Mouse (Mus musculus) retina, postnatal 1 day (tissue): ENCODE data around the gene Sucnr1.
"Not testable (repeated sequence)": the region's sequence is repeated elsewhere in the genome, so short reads cannot be mapped to it uniquely, and the experiment has no call there.

Source experiments
- DNase-seq: peaks from one replicate; pipeline ENCODE4 v3.0.0-alpha.2; 2012

Sucnr1 gene

DNA sequence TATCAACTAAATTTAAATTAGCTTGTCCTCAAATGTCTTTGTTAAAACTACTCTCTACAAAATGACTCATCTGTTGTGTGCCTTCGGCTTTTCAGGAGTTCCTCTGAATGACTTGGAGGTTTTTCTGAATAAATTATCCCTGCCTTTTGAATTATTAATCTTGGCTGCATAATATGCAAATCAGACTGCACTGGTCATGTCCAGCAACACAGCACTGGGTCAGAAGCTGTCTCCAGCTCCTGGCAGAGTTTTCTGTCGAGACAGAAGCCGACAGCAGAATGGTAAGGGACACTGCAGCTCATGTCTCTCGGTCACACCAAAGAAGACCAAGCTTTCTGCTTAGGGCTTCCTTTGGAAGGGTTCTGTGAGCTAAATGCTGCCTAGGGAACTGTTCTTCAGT is at the start of gene Sucnr1:
Gene Sucnr1, plus strand, starts transcription at position 222 of the 400 bp plus-strand sequence.
- DNase-seq = peak; percentile 5

DNA sequence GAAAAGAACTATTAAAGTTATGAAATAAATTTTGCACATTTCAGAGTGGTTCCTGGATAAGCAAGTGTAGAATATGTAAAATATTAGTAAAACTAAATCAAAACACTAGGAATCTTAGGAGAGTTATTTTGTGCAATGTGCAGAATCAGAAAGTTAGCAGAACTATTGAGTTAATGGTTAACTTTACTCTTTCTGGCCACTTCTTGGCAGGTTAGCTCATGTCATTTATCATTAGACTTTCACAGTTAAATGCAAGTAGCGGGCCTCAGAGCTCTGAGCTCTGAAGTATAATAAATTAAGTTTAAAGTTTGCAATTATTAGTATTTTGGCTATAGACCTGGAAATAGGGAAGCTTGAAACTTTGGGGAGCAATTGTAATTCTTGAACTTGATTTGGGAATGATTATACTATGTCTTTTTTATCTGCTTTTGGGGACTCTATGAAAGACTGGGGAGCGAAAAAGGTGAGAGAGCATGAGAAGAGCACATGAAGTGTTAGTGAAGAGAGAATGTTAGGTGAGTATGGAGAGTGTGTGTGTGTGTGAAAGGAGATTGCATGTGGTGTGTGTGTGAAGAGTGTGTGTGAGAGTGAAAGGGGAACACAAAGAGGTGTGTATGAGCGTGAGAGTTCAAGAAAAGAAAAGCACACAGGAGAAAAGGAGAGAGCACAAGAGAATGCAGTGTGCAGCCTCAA is 35.3 kb upstream of the Sucnr1 start:
- no peak for DNase-seq

DNA sequence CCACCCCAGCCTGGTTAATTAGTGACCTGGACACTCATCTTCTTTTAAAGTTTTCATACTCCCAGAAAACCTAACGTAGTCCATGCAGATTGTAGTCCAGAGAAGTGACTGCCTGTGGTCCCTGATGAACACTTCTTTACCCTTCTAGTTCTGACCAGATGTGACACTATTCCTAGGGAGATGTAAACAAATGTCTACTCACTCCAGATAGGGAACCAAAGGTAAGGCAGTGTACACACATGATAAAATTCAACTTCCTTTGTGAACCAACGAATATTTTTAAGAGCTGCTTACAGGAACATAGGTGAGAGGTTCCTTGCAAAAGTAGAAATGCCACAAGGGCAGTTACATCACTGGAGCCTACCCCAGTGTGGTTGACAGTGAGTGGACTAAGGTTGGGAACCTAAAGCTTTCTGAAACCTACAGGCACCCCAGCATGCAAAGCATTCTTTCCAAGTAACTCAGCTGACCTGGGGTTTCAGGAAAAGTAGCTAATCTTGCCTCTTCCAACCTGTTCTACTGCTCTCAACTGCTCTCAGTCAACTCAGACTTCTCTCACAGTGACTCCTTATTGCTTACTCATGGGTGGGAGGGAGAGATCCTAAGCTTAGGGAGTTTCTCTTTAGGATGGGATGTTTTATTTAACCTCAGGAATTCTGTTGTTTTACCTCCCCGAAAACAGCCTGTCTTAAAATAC is 28.3 kb upstream of the Sucnr1 start:
- no peak for DNase-seq

DNA sequence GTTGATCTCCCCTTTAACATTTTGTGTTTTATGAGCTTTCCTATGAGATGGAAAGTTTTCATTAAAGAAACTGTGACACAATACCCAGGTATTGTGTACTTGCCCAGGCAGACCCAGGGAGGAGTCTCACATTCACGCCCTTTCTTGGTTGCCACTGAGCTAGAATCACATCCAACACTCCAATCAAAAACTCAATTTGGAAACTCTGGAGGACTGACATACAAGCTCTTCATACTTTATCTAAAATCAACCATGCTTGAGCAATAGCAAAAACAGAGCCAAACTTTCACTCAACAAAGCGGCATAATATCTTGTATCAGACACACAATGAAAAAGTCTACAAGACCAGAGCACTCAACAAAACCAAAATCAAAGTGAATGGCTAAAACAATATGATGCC is 27.7 kb upstream of the Sucnr1 start:
- DNase-seq = no peak

DNA sequence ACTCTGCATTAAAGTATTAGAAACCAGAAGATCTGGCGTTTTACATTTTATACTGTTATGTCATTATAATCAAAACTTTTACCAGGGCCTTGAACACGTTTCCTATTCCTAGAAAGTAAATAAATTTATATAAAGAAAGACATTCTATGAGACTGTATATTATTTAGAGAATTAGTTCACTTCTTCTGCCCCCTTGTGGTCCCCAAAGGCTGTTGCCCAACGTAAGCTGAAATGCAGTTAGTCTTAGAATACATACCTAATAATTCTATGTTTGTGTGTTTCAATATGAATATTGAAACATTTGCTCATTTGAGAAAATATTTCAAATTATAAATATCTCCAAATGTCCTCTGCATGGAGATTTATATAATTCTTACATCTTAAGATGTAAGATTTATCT is 25.2 kb upstream of the Sucnr1 start:
- peak; percentile 20 for DNase-seq

DNA sequence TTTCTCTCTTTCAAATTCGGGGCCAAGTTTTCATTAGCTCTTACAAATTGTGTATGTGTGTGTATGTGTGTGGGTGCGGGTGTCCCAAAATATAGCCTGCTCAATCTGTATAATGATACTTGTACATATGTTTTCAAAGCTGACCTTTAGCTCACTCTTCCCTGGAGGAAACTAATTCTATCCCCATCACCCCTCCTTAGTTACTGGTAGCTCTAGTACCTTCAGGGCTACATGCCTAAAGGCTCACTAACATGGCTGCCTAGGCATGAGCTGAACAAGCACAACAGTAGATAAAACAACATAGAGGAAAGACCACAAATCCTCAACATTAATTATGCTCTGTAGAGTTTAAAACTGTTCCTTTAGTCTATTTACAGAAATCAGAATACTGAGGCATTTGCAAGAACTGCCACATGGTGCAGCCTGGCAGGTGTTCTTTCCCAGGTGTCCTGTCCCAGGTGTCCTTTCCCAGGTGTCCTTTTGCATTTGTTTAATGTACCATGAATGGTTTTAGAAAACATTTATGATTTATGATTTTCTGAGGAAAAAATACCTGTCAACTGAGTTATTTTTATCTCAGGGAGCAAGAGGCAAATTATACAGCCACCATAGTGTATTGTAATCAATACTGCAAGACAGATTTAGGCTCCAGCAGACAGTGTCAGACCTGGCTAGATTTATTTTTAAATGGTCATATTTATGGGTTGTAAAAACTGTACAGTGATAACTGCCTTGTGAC is 24.4 kb upstream of the Sucnr1 start:
- no peak for DNase-seq

DNA sequence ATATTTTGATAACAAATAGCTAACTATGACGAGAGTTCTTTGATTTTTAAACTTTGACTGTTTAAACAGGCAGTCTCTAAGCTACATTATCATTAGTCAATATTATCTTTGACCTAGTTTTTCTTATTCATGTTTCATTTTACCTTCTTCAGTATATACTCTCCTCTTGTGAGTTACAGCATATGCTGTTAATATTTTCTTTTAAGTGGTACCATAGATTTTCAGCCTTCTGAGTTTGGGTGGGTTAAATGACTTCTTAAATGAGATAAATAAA is 23.9 kb upstream of the Sucnr1 start:
- DNase-seq = no peak

DNA sequence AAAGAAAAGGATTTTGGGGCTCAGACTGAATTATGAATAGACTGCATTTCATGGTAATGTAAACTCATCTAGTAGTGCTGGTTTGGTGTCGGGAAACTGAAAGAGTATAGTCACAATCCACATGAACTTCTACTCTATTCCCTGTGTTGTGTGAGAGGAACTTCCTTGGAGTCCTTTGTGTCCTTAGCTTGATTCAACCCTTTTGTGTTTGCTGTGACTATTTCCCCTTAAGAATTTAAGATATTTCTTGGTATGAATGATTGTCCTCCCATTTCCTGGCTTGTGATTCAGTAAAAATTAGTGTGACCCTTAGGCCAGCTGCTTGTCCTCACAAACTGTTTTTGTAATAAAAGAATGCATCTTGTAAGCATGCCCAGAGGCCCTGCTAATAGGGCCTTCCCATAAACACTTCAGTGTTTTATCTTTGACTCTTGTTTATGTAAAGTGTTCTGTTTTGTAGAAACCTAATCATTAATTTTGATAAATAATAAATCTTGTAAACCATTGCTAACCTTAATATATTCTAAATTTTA is 2.7 kb upstream of the Sucnr1 start:
- DNase-seq = no peak

DNA sequence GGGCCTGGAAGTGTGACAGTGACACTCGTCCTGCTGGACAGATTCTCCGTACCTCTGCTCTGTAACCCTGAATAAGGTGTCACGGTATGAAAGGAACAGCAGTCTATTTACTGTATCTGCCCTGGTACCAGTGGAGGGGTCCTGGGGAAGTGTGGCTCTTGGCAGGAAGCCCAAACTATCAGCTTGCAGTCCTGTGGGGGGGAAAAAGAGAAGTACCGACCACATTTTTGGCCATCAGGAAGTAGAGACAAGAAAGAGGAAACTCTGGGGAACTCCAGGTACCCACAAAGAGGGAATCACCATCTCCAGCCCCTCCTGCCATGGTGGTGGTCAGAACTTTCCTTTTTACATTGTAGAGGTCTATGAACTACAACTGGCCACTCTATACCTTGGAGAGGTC is 1.1 kb upstream of the Sucnr1 start:
- no peak for DNase-seq

DNA sequence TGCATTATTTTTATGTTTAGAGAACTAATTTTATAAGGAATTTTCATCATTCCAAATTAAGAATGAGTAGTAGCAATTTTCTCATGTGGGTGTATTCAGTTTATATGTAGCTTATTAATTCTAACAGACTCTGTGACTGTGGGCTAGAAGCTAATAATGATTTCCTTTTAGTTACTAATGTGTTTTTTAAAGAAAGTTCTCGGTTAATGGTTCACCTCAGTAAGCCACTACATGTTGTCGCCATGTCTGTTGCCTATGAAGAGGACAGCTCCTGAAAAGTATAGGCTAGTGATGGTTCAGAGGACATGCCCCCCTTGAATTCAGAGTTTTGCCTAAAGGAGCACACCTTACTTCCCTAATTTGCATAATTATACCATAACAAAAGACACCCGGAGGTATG is 1.1 kb downstream of the Sucnr1 start:
- DNase-seq = no peak

DNA sequence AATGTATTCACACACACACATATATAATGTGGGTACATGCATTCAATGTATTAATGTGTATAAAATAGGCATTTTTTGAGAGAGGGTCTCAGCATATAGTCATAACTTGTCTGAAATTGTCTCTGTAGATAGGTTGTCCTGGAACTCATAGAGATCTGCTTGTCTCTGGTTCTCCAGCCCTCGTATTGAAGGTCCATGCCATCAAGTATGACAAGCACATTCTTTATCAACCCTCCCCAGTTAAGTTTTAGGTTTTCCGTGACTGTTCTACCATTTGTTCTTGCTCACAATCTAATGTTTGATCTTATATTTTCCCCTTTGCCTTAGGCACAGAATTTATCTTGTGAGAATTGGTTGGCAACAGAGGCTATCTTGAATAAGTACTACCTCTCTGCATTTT is 4.1 kb downstream of the Sucnr1 start:
- DNase-seq = no peak

DNA sequence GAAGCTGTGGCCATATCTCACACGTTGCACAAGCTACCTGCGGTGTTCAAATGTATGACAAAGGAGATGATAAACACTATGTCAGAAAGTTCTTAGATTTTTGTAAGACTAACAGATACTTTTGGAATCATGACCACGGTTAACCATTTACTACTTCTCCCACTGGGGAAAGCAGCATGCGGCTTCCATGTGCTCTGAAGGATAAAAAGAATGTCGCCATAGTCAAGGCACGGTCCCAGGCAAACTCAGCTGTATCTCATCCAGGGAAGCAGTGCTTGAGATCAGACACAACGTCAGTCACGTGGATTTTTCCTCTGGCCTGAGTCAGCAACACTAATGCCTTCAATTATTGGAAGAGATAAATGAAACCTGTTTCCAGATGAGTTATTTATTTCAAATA is 9.7 kb downstream of the Sucnr1 start:
- no peak for DNase-seq

DNA sequence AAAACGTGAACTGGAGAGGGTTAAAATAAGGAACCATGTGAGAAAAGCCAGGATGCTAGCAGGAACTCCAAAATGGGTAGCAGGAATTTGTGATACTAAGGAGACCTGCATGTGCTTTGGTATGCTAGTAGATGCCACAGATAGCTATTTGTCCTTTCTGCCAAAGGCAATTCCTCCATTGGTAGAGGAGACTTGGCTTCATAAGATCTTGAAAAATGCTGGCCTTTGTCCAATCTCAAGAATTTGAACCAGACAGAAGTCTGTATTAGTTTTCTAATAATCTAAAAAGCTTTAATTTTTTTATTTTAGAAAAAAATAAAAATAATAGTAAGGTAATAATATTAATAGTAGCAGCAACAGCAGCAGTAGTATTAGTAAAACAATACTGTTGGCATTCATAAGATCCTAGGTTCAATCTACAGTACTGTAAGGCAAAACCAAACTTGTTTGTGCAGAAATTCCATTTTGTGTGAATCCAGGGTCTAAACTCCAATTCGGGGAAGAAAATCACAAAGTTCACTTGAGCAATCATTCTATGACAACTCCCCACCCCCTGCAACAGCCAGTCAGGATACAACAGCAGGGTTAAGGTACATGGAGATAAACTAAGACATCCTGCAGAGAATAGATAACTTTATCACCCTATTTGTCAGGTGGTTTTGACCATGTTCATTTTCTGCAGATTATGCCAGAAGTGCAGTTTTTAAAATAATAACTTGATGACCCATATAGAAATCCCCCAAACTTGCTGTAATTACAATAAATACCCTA is 12.9 kb downstream of the Sucnr1 start:
- no peak for DNase-seq

DNA sequence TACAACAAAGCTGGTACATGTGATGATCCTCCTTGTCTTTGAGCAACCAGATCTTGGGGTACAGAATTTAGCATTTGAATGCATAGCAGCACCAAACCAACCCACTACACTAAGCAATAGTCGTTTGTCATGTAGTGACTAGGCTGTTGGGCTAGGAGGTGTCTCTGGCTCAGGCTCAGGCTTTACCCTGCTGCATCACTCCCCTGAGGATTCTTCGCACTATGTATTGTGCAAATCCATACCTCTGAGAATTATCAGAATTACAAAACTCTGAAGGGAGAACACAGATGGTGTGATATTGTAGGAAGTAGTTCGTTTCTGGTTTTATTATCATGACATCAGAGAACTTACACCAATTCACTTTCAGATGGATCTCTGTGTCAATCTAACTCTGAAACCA is 15.3 kb downstream of the Sucnr1 start:
- no peak for DNase-seq

DNA sequence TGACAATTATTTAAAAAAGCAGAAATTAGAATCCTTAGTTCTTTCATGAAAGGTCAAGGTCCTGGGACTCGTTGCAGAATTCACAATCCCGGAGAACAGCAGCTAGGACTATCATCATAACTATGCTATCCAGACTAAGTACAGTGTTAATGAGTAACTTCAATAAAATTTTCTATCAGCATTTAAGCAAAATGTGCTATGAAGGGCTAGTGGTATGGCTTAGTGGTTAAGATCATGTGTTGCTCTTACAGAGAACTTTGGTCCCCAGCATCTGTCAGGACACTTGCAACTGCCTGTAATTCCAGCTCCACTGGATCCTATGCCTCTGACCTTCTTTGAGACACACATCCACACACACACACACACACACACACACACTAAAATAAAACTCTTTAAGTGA is 15.8 kb downstream of the Sucnr1 start:
- no peak for DNase-seq

DNA sequence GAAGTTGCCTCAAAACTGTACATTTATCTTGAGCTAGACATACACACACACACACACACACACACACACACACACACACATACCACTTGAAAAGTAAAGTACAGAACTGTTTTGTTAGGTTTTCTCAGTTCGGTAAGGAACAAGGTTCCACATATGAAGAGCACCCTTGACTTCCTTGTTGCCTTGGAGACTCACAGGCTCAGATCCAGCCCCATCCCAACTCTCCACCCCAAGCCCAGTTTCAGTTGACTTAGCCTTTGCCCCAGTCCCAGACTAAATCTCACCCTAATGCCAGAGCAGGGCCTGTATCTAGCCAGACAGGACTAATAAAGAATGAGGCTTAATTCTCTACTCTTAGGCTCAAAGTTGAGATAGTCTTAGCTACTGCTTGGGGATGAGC is 16.9 kb downstream of the Sucnr1 start:
- no peak for DNase-seq

DNA sequence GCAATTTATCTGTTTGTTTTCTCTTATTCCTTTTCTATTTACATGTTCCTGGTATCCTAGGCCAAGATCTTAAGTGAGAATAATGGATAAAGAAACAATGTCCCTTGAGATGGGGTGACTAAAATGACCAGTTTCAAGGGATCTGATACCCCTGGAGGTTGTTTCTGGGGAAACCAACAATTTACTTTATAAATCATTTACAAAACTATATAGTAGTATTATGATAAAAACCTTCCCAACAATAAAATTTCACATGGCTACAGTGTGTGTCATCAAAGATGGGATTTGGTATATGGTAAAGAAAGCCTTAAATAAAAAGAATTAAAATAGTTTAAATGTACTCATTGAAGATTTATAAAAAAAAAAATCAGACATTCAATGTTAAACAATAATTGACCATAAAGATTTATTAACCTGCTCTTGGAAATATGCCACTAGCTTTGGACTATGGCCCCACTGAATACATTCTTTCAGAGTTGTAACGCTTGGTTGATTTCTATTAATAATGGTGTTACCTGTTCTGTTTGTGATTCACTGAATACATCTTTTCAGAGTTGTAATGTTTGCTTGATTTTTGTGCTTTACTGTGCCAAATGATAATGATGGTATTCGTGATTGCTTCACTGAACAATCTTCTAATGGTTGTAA is 22.9 kb downstream of the Sucnr1 start:
- no peak for DNase-seq

DNA sequence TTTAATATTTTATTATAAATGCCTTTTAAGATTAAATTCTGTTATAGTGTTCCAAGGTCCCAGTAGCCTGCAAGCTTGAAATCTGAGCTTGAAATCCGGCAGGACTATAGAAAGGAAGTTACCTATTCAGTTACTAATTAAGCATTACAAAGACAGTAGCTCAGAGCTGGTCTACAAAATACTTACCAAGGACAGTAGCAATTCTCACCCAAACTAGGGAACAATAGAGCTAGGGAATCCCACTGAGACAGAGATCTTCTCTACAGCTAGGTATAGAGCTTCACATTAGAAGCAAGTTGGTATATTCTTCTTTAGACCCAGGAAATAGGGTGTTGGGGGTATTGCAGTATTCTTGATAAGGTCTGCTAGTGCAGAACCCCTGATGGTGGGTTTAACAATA is 24.8 kb downstream of the Sucnr1 start:
- not testable (repeated sequence) for DNase-seq

DNA sequence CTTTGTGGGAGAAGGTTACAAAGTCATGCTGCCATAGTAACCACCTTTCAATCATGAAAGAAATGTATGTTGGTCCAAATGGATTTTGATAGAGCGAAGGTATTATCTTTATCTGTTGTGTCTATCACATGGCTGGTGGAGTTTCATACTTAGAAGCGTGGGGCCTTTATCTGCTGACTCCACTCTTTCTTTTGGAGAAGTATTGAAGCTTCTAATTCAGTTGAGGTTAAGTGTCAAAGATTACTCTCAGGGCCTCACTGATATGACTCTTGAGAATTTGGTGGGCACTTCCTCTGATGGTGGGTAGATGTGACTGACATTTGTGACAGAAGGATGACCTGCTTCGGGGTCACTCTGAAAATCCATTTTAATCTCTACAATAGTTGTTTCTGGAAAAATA is 26.1 kb downstream of the Sucnr1 start:
- no peak for DNase-seq

DNA sequence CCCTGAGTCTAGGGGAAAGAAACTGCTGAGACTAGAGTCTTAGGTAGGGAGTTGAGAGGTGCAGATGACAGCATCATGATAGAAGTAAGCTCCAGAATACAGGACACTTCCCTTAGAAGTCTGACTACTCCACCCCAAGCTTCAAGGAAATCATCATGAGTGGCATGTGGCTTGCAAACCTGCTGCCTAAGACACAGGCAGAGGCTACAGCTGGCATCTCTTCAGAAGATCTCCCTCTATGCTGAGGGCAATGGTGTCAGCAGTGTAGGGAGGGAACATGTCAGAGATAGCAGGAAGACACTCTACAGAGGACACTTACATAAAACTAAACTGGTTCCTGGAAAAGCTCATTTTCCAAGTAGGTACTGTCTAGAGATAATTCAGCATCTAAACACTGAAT is 27.1 kb downstream of the Sucnr1 start:
- no peak for DNase-seq

DNA sequence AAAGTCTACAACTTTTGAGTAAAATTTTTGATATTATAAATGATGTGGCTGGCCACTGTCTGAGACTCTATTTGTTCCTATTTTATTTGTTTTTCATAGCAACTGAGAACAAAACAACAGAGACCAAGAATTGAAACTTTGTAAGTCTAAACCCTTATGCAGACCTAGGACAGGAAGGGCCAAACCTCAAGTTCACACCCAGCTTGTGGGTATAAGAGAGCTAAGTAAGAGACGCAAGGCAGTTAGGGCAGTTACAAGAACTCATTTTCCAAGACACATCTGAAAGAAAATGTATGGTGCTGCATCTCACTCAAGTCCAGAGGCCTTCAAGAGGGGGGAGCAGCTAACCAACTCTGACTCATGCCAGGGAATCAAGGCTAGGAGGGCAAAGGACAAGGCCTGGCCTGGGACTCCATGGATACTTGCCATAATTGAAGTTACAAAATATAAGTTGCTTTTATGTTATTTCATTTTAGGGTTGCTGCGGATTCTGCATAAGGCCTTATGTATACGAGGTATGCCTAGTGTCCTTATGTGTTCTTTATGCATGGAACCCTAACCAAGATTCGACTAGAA is 29.6 kb downstream of the Sucnr1 start:
- no peak for DNase-seq

DNA sequence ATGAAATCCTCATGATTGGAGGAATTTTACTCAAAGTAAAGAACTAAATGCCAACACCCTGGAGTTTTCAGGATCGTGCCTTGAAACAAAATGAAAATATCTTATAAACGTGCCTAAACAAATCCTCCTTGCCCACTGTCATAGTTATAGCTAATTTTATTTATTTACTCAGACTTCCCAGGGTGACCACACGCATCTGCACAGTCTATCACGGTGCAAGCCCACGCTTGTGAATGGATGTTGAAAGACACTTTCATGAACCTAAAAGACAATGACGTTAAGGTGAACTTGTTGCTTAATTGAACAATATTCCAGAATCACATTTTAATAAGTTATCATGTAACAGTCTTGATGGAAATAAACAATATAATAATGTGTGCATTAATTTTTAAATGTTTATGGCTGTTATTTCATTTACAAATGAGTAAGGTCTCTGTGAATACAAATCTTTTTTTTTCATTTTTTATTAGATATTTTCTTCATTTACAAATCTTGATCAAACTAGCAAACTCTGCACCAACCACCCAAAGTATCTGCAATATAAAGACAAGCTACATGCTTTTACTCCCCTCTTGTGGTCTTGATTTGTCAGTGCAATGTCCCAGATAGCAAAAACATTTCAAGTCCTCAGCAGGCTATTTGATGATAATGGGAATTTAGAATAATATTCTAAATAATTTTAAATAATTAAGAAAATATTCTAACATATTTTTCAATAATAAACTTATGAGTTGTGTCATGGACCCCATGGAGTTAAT is 30.4 kb downstream of the Sucnr1 start:
- peak; percentile 51 for DNase-seq
